ENCODE assay signal across 8 mouse cellular contexts in genomic region chr6:47787941-47788736, GRCm38 (mm10). TPM values are rescaled to one million over a fixed set of nuclear protein-coding genes. Genes with fewer than 3 reads are reported as not detected.
DNase-seq lines count a peak whose midpoint lies in the region; ATAC-seq lines count a peak whose summit lies in the region.

No protein-coding gene starts in this region.

- peak; percentile 84 for ATAC-seq in inflammation-experienced regulatory T-cells, adult 6 months
- ATAC-seq in megakaryocyte progenitor cell, adult 5-6 weeks (replicated peaks; ENCODE audit: poor library complexity): peak; percentile 91

- DNase-seq in adrenal gland, adult (ENCODE audit: inconsistent age in 2 of 2, low spot score in 1 of 2): peak; percentile 89 to 97
- DNase-seq in embryo, embryonic 10.5 days (ENCODE audit: low spot score): peak; percentile 92
- peak; percentile 78 for DNase-seq in gastrocnemius, postnatal 14 days
- DNase-seq in left cerebral cortex, postnatal 10 days (ENCODE audit: extremely low spot score in 1 of 2, low spot score in 2 of 2): peak; percentile 86 to 87
- DNase-seq in right cerebral cortex, postnatal 10 days (ENCODE audit: low spot score in 2 of 2): peak; percentile 87 to 91
- peak; percentile 79 for DNase-seq in urinary bladder, postnatal 14 days (ENCODE audit: low spot score)

- intact Hi-C loops in gastrocnemius, postnatal 14 days (cut with DNase I; ENCODE audit: low total_unique reads): no loop called here
- intact Hi-C loops in left cerebral cortex, postnatal 10 days (cut with DNase I): no loop called here

RNA-seq across cellular contexts. Expression of gene Pdia4, which starts 25.1 kb away (rescaled TPM):
- 10 to 100 TPM; 22.3 to 32.2 TPM for total RNA-seq in gastrocnemius, postnatal 14 days (2021)
- 100 to 1,000 TPM; 141 to 180 (median 169) TPM for polyA plus RNA-seq in inflammation-experienced regulatory T-cells, adult 6 months (2017; shearing (Covaris generic))
- total RNA-seq in left cerebral cortex, postnatal 10 days (2021): 10 to 100 TPM; 39.7 to 44.2 TPM
- 158 and 161 TPM in 2 replicates for total RNA-seq in megakaryocyte progenitor cell, adult 5-6 weeks (2015)
- total RNA-seq in megakaryocyte progenitor cell, adult 5-6 weeks (2017): 480 and 490 TPM in 2 replicates

RNA-seq across cellular contexts. Expression of gene Zfp786, which starts 42.5 kb away (rescaled TPM):
- under 1 TPM; 0.27 to 0.55 TPM for total RNA-seq in gastrocnemius, postnatal 14 days (2021)
- under 1 TPM in 2 of 3 experiments, not detected in 1; 0.11 to 0.34 TPM for polyA plus RNA-seq in inflammation-experienced regulatory T-cells, adult 6 months (2017; shearing (Covaris generic))
- 1 to 10 TPM; 6.1 to 6.6 TPM for total RNA-seq in left cerebral cortex, postnatal 10 days (2021)
- 0.81 and 1.5 TPM in 2 replicates for total RNA-seq in megakaryocyte progenitor cell, adult 5-6 weeks (2015)
- total RNA-seq in megakaryocyte progenitor cell, adult 5-6 weeks (2017): 2.3 and 2.7 TPM in 2 replicates

RNA-seq across cellular contexts. Expression of gene Zfp398, which starts 47.3 kb away (rescaled TPM):
- total RNA-seq in gastrocnemius, postnatal 14 days (2021): 1 to 10 TPM; 4.3 to 4.7 TPM
- polyA plus RNA-seq in inflammation-experienced regulatory T-cells, adult 6 months (2017; shearing (Covaris generic)): 10 to 100 TPM in 2 of 3 experiments, 1 to 10 TPM in 1; 7.2 to 16.0 (median 12.8) TPM
- 10 to 100 TPM; 18.9 to 21.0 TPM for total RNA-seq in left cerebral cortex, postnatal 10 days (2021)
- 18.2 and 24.0 TPM in 2 replicates for total RNA-seq in megakaryocyte progenitor cell, adult 5-6 weeks (2015)
- total RNA-seq in megakaryocyte progenitor cell, adult 5-6 weeks (2017): 13.7 and 18.3 TPM in 2 replicates

Comparison
In these comparisons a context has a peak if more than half of its experiments do, and no peak if none do; other contexts are left out.
1. Peak in every context shown above with its lines: DNase-seq and ATAC-seq.